Mouse (Mus musculus): Measurements from ENCODE around the gene Atp2b2.
"Not testable (repeated sequence)": the region's sequence is repeated elsewhere in the genome, so short reads cannot be mapped to it uniquely, and the experiment has no call there.

Atp2b2 gene

GRCm38 (mm10) chr6:113717541-113717940, 324.9 kb downstream of the Atp2b2 start:
- no peak for DNase-seq (ENCODE audit: low read depth, low spot score)

DNA sequence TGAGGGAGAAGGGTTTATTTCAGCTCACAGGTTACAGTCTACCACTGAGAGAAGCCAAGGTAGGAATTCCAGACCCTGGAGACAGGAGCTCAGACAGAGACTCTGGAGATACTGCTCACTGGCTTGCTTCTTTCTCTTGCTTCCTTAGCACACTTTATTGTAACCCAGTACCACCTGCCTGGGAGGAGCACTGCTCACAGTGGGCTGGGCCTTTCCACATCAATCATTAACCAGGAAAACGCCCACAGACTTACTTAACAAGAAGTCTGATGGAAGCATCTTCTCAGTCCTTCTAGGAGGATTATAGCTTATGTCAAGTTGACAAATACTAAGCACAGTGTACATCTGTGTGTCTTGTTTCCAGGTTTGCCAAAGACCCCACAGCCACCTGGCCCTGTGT, 327.6 kb downstream of the Atp2b2 start:
- no peak for DNase-seq (ENCODE audit: low read depth, low spot score)

- DNase-seq (ENCODE audit: low read depth, low spot score) = no peak
These were observed 328.1 kb downstream of the Atp2b2 start for GRCm38 (mm10) chr6:113714276-113714675.

DNA sequence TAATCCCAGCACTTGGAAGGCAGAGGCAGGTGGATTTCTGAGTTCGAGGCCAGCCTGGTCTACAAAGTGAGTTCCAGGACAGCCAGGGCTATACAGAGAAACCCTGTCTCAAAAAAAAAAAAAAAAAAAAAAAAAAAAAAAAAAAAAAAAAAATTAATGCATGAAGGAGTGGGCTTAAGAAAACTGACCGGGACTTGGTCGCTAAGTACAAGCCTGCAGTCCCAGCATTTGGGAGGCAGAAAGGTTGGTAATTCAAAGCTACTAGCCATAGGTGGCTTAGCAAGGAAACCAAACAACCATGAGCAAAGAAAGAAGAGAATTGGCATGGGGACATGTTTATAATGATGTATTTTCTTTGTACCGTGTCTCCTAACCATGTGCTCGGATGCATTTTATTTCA, 329.0 kb downstream of the Atp2b2 start:
- not testable (repeated sequence) for DNase-seq (ENCODE audit: low read depth, low spot score)

DNA sequence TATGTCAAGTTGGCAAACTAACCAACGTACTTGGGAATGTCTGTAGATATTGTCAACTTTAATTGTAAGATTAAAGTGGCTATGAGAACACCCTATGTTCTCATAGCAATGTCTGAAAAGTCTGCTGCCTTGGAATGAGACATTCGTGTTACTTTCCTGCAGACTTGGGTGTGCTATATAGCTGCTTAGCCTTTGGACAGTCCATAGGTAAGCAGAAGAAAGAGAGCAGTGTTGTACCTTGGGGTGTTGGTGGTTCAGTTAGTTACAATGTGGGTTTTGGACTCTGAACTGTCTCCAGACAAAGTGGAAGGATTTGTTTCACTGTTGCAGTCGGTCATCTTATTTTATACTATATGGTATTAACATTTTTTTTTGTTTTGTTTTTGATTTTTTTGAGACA, 329.7 kb downstream of the Atp2b2 start:
- no peak for DNase-seq (ENCODE audit: low read depth, low spot score)

DNA sequence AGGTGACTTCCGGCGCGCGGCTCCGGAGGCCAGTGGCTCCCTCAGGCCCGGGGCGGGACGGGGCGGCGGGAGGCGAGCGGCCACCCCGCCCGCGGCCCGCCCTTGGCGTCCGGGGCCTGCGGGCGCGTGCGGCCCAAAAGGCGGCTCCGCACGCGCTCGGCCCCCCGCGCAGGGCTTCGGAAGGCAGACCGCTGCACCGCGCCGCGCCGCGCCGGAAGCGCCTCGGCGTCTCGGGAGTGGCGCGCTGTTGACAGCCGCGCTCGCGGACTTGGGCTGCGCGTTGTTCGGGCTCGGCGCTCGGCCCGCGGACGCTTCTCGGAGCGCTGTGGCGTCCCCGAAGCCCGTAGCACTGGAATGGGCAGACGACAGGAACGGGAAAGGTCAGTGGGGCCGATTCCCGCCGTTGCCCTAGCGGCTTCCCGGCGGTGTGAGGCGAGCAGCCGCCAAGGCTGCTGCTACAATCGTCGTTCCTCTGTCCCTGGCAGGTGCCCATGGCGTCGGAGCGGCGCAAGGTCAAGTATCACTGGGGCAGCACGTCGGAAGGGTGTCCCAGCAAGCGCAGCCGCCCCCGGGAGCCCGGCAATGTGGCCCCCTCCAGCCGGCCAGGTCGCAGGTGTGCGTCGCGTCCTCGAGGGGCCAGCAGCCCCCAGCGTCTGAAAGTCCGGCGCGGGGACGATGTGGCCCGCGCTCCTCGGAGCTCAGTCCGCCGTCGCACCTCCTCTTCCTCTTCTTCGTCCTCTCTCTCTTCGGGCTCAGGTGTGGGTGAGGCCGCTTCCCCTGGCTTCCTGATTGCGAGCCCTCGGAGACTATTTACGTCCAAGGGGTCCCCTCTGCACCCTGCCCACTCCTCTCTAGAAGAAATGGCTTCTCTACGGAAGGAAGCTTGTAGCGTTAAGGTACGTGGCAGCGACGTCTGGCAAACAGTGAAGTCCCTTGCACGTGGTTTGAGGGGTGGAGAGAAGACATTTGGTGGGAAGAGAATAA, 344.9 kb downstream of the Atp2b2 start:
- peak; percentile 23 for DNase-seq (ENCODE audit: low read depth, low spot score)

DNA sequence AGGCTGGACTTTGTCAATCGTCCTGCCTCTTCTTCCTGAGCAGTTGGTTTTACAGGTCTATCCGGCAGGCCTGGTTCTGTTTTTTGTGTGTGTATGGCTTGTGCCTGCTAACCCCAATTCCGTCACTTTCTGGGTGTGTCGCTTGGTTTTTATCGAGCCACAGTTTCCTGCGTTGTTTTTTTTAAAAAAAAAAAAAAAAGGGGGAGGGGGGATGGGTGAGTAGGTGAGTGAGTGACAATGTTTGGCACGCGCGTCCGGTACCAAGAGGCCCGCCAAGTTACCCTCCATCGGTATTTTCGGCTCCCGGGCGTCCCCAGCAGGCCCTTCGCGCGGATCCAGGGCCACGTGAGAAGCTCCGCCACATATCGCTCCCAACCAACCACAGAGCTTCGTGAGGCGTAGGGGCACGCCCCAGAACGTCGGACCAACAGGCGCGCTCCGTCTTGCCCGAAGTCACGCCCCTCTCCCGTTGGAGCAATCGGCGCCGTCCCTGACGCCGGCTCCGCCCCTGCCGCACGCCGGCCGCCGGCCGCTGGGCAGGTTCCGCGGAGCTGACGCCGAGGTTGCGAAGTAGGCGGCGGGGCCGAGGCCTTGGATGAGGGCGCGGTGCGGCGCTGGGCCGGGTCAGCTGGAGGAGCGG, 345.7 kb downstream of the Atp2b2 start, which contains the start of gene Tatdn2:
TSS of gene Tatdn2 (plus strand) at position 469 of the 640 bp plus-strand sequence.
- peak; percentile 97 for DNase-seq (ENCODE audit: low read depth, low spot score)

DNA sequence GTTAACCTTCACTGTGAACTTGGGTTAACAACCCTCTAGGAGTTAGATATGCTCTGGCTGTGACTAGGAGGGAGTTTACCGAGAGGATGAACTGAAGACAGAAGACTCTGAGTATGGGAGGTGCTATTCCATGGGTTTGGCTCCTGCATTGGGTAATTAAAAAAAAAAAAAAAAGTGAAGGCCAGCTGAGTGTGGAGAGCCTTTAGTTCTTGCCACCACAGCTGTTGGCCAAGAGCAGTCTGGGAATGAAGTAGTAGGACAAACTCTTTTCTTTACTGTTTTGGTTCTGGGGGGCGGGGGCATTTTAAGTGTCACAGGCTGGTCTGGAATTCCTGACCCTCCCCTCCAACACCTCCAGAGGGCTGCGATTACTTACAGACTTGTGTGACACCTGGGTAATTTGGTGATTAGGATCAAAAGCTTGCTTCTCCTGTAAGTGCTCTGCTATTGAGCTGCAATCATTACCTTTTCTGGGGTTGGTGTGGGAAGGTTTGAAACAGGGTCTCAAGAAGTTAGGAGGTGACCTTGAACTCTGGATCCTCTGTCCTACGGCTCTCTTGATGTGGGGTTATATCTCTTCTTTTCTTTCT, 346.6 kb downstream of the Atp2b2 start:
- DNase-seq (ENCODE audit: low read depth, low spot score) = peak; percentile 13

GRCm38 (mm10) chr6:113695203-113695602, 347.2 kb downstream of the Atp2b2 start:
- no peak for DNase-seq (ENCODE audit: low read depth, low spot score)
